Mouse (Mus musculus) hindbrain, embryonic 16.5 days (tissue): ENCODE measurements around the gene P2rx7. TPM values are rescaled to one million over a fixed set of nuclear protein-coding genes. Genes with fewer than 3 reads are reported as not detected.

Experiments used
- ATAC-seq: fragments of 200-750 bp; cut with Nextera tagmentation; 2 replicates; pipeline ENCODE4 v1.8.0; 2017; ENCODE audit warnings: moderate TSS enrichment, moderate library complexity
- H3K27ac ChIP-seq: fragments of 300-500 bp; sonication (generic); 2 replicates; pipeline ENCODE4 v1.5.1; 2014; ENCODE audit warnings: low read depth, mild to moderate bottlenecking, control low read depth, low read length, moderate library complexity
- H3K27me3 ChIP-seq: fragments of 300-500 bp; sonication (generic); replicated peaks from 2 replicates; pipeline ENCODE4 v1.6.1; 2014; ENCODE audit warnings: low read length; ENCODE audit not compliant: control insufficient read depth, insufficient read depth
- H3K36me3 ChIP-seq: fragments of 300-500 bp; sonication (generic); 2 replicates; pipeline ENCODE4 v1.6.1; 2014; ENCODE audit warnings: mild to moderate bottlenecking, low read length, moderate library complexity, mixed read lengths; ENCODE audit not compliant: control insufficient read depth, insufficient read depth
- H3K4me1 ChIP-seq: fragments of 300-500 bp; sonication (generic); 2 replicates; pipeline ENCODE4 v1.6.1; 2014; ENCODE audit warnings: low read depth, low read length; ENCODE audit not compliant: control insufficient read depth, insufficient read depth
- H3K4me2 ChIP-seq: fragments of 300-500 bp; sonication (generic); 2 replicates; pipeline ENCODE4 v1.6.1; 2014; ENCODE audit warnings: mild to moderate bottlenecking, low read length, control low read depth, moderate library complexity
- H3K4me3 ChIP-seq: fragments of 300-500 bp; sonication (generic); 2 replicates; pipeline ENCODE4 v1.5.1; 2014; ENCODE audit warnings: mild to moderate bottlenecking, low read length, control low read depth, moderate library complexity
- H3K9ac ChIP-seq: fragments of 300-500 bp; sonication (generic); 2 replicates; pipeline ENCODE4 v1.6.1; 2014; ENCODE audit warnings: low read depth, mild to moderate bottlenecking, control low read depth, low read length, moderate library complexity
- H3K9me3 ChIP-seq: fragments of 300-500 bp; sonication (generic); 2 replicates; pipeline ENCODE4 v1.6.1; 2014; ENCODE audit warnings: mild to moderate bottlenecking, low read length, moderate library complexity; ENCODE audit not compliant: control insufficient read depth
- WGBS: fragments of 180-500 bp; shearing (Covaris S2); extraction: QIAGEN DNeasy Blood & Tissue Kit; methylation state at CpG from one replicate; pipeline ENCODE4 v1.1.7; 2014; 5-methylcytosine and 5-hydroxymethylcytosine counted together
- polyA plus RNA-seq: library from polyadenylated mRNA; unstranded; fragments of >200 nt; fragmentation: Nextera tagmentation; extraction: Ambion mirVana; gene quantifications from 2 replicates; pipeline ENCODE4 v1.2.1, GENCODE M21; 2015

P2rx7 gene
- 4.8 and 6.1 TPM in 2 replicates for polyA plus RNA-seq

DNA sequence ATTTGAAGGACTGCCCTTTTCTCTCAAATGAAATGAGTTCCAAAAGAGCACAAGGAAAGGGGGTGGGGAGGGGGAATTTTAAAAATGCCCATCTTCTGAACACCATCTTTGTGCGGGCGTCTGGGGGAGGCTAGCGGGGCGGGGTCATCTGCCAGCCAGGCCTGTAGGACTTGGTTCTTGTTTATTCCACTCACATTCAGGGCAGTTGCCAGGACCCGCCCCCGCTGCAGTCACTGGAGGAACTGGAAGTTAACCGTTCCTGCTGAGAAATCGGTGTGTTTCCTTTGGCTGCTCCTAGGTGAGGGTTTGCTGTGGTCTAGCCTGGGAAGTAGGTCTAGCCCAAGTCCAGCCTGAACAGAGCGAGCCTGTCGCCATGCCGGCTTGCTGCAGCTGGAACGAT, at the start of gene P2rx7:
Gene P2rx7 (plus strand): TSS at position 211 of the 400 bp plus-strand sequence.
- Histone ChIP-seq H3K36me3 (no peaks in the 10 kb centered on the region), H3K9me3 (no peaks in the 10 kb centered on the region), H3K4me2 (peak within 1 kb of the TSS; percentile 34), H3K4me1 (no peaks in the 10 kb centered on the region), H3K27me3 (no peaks in the 10 kb centered on the region), H3K27ac (peak within 1 kb of the TSS; percentile 59), H3K4me3 (peak within 1 kb of the TSS; percentile 24), H3K9ac (peak within 1 kb of the TSS; percentile 47)
- 0 out of 2 replicates have a peak, but pooled peaks have one; percentile 71 for ATAC-seq
- WGBS = 59% methylated on average over 12 of the region's 12 CpGs

DNA sequence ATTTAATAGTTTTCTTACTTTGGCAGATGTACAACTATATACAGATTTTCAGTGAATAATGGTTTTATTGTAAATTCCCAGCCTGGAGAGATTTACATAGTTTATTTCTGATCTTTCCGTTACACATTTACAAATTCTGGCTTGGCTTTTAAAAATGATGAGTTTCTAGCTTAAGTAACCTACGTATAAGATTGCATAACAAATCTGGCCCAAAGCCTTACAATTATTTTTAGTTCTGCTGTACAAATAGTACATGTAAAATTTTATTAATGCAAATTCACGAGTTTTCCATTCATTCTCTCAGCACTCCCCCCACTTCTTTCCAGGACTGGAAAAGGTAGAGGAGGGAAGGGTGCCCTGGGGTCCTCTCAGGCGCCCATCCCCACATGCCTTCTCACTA, 48.2 kb upstream of the P2rx7 start:
- no peaks in the 10 kb centered on the region for H3K4me1 ChIP-seq
- 93% methylated on average over 4 of the region's 4 CpGs for WGBS
- no peak for ATAC-seq
- H3K36me3 ChIP-seq = peaks cover 29% of the 10 kb centered on the region
- no peak overlapping the region for H3K4me3 ChIP-seq
- no peaks in the 10 kb centered on the region for H3K9me3 ChIP-seq
- H3K27me3 ChIP-seq = no peaks in the 10 kb centered on the region
- H3K27ac ChIP-seq = no peak overlapping the region
- H3K9ac ChIP-seq = no peak overlapping the region
- H3K4me2 ChIP-seq = no peak overlapping the region

DNA sequence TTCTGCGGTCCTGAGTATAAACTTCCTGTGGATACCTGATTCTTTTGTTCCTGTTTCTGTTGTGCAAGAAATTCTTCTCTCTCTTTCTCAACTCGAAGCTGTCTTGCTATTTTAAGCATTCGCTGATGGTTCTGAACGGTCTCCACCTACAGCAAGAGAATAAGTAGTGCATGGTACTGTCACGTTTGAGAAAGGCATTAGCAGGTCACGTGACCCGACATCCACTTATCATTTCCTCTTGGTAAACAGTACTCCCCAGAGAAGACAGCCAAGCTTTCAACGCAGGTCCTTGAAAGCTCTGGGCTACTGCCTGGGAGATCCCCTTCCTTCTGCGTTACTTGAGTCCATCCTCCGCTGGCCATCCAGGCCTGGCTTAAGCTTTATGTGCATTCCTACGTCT, 41.5 kb upstream of the P2rx7 start:
- H3K9ac ChIP-seq = no peak overlapping the region
- H3K4me1 ChIP-seq = no peaks in the 10 kb centered on the region
- no peaks in the 10 kb centered on the region for H3K9me3 ChIP-seq
- WGBS = 82% methylated on average over 11 of the region's 11 CpGs
- H3K36me3 ChIP-seq = peaks cover 25% of the 10 kb centered on the region
- H3K27ac ChIP-seq = no peak overlapping the region
- no peak overlapping the region for H3K4me3 ChIP-seq
- no peaks in the 10 kb centered on the region for H3K27me3 ChIP-seq
- H3K4me2 ChIP-seq = no peak overlapping the region
- ATAC-seq = no peak

DNA sequence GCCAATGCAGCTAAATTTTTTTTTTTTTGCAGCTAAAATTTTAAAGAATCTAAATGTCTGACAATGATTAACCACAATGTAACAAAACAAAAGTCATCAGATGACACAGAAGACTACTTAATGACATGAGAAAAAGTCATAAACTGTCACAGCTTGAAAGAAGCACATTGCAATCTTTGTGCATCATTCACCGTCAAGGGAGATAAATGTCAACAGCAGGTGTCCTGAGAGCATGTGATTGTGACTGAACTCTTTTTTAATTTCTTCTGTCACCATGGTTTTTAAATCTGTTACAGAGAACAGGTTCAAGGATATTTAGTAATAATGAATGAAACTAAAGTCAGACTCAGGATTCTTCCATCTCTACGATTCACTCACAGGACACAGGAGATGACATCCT, 38.8 kb upstream of the P2rx7 start:
- no peak overlapping the region for H3K4me3 ChIP-seq
- no peak overlapping the region; the same call in 1 of the 2 replicates for H3K27ac ChIP-seq
- 65% methylated on average over 2 of the region's 2 CpGs for WGBS
- no peak for ATAC-seq
- no peak overlapping the region for H3K9ac ChIP-seq
- no peaks in the 10 kb centered on the region for H3K4me1 ChIP-seq
- peaks cover 19% of the 10 kb centered on the region for H3K36me3 ChIP-seq
- no peaks in the 10 kb centered on the region for H3K9me3 ChIP-seq
- H3K4me2 ChIP-seq = no peak overlapping the region
- no peaks in the 10 kb centered on the region for H3K27me3 ChIP-seq

DNA sequence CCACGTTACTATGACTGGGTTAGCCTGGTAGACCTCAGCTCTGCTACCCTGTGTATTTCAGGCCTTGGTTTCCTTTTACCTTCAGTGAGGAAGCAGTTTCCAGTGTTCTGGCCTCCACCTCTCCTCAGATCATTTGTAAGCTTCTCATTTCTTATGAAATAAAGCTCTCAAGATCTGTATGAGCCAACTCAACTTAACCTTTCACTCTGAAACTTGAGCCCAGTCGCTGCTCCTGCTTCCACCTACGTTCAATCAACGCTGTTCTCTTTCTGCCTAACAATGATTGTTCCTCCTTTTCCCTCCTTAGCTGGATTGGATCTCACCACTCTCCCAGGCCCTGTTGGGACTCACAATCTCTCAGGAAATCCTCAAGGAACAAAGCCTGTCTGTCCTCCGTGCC, 32.1 kb upstream of the P2rx7 start:
- peaks cover 10% of the 10 kb centered on the region for H3K4me1 ChIP-seq
- no peak overlapping the region for H3K4me2 ChIP-seq
- no peak for ATAC-seq
- 62% methylated on average over 5 of the region's 5 CpGs for WGBS
- peaks cover 8% of the 10 kb centered on the region for H3K36me3 ChIP-seq
- no peaks in the 10 kb centered on the region for H3K27me3 ChIP-seq
- no peaks in the 10 kb centered on the region for H3K9me3 ChIP-seq
- H3K9ac ChIP-seq = no peak overlapping the region
- no peak overlapping the region for H3K4me3 ChIP-seq
- no peak overlapping the region for H3K27ac ChIP-seq

DNA sequence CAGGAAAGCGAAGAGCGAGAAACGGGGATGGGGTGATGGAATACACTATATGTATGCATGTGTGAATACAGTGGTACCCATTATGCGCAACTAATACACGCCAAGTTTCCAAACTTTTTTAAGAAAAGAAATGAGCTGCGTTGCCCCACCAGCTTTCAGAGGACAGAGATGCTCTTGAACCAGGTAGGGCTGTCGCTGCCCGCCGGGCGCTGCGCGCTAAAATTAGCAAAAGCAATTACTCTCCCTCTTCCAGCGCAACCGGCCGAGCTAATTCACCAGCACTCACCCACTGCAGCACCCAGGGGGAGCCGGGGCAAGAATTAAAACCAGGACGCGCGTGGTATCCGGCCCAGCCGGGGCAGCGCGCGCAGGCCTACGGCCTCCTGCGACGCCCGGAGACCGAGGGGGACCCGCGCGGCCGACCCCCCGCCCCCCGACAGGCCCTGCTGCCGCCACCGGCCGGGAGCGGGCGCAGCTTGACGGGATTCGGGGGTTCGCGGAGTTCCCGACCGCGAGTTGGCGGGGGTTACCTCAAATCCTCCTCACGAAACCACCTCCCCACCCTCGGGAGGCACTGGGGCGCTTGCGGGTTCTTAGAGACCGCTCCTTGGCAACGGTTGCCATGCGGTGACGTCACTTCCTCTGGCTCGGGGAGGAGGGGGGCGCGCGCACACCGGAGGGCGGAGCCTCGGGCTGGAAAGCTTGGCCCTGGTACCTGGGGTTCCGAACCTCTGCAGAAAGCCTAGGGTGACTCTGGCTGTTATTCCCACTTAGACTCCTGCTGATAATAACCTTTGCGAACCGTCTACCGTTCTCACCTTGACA, 29.6 kb upstream of the P2rx7 start, which contains the start of gene Ift81:
Gene Ift81 (minus strand): TSS at position 611 of the 825 bp plus-strand sequence.
- no peaks in the 10 kb centered on the region for H3K27me3 ChIP-seq
- peaks cover 8% of the 10 kb centered on the region for H3K36me3 ChIP-seq
- peaks cover 10% of the 10 kb centered on the region for H3K4me1 ChIP-seq
- peak within 1 kb of the TSS; percentile 80 for H3K4me2 ChIP-seq
- 2% methylated on average over 66 of the region's 67 CpGs for WGBS
- peak; percentile 94 for ATAC-seq
- H3K27ac ChIP-seq = peak within 1 kb of the TSS; percentile 93
- H3K4me3 ChIP-seq = peak within 1 kb of the TSS; percentile 82
- H3K9ac ChIP-seq = peak within 1 kb of the TSS; percentile 95
- H3K9me3 ChIP-seq = no peaks in the 10 kb centered on the region

DNA sequence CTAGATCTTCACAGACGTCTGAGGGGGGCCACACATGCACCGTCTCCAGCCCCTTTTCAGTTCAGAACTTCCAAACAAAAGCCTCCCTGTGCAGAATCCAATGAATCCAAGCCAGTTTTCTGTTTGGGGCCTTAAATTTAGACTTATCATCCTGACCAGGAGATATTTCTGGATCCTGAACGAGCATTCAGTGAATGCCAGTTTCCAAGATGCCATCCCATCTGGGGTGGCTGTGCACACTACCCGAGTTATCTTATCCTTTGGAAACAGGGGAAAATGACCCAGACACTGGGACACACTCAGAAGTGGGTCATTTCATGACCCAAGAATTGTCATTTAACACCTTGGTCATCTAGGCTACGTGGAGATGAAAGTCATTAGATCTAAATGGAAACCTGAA, 26.0 kb upstream of the P2rx7 start:
- H3K9me3 ChIP-seq = no peaks in the 10 kb centered on the region
- H3K27ac ChIP-seq = no peak overlapping the region
- H3K36me3 ChIP-seq = no peaks in the 10 kb centered on the region
- no peak overlapping the region for H3K4me2 ChIP-seq
- ATAC-seq = no peak
- no peak overlapping the region for H3K4me3 ChIP-seq
- 85% methylated on average over 5 of the region's 5 CpGs for WGBS
- H3K27me3 ChIP-seq = no peaks in the 10 kb centered on the region
- peaks cover 12% of the 10 kb centered on the region for H3K4me1 ChIP-seq
- H3K9ac ChIP-seq = no peak overlapping the region

DNA sequence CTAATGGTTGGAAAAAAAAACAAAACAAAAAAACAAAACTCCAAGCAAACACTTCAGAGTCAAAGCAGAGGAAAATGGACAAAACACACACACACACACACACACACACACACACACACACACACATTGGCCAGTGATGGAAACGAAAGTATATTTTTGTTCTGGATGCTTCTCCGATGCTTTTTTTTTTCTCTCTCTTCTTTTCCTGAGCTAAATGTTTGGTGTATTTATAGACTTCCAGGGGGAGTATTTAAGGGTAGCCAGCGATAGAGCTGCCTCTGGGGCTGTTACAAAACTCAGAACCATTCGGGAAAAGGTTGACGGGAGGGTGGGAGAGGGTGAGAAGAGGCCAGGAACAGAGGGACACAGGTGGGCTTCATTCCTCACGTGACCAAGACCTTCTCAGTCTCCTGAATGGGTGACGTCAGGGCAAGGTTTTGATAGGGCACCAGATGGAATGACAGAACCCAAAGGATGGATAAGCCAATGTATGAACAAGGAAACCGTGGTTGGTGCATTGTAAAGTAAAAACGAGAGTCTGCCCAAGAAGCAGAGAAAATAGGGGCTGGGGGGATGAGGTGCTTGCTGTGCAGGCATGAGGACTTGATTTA, 23.9 kb upstream of the P2rx7 start:
- WGBS = 82% methylated on average over 9 of the region's 9 CpGs
- Histone ChIP-seq H3K9ac (no peak overlapping the region), H3K4me2 (no peak overlapping the region), H3K4me3 (no peak overlapping the region), H3K36me3 (no peaks in the 10 kb centered on the region), H3K27ac (no peak overlapping the region), H3K27me3 (no peaks in the 10 kb centered on the region), H3K4me1 (peaks cover 5% of the 10 kb centered on the region), H3K9me3 (no peaks in the 10 kb centered on the region)
- ATAC-seq = no peak

DNA sequence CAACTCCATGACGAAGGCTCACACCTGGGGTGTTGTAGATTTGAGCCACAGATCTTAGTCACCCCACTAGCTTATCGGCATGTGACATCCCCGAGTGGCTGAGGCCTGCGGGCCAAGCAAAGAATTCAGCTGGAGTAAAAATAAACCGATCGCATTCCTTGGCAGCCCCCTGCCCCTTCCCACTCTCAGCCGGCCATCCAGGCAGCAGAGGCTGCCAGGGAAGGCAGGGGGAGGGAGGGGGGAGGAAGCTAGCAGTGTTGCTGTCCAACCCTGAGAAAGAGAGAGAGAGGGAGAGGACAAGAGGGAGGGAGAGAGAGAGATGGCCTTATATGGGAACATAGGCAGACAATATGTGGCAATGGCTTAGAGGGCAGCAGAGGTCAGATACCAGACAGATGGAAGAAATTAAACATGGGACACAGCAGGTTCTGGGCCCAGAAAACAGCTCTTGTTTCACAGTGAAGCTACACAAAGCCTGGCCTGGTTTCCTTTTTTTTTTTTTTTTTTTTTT, 22.3 kb upstream of the P2rx7 start:
- ATAC-seq = peak; percentile 69; the same call in 1 of the 2 replicates
- Histone ChIP-seq H3K27ac (peak overlapping the region; percentile 40), H3K36me3 (no peaks in the 10 kb centered on the region), H3K9me3 (no peaks in the 10 kb centered on the region), H3K27me3 (no peaks in the 10 kb centered on the region), H3K4me3 (no peak overlapping the region), H3K9ac (no peak overlapping the region; the same call in 1 of the 2 replicates), H3K4me1 (peaks cover 4% of the 10 kb centered on the region), H3K4me2 (no peak overlapping the region)
- 21% methylated on average over 7 of the region's 7 CpGs for WGBS
